Mouse (Mus musculus) heart, embryonic 11.5 days (tissue): ENCODE data around the gene Pex5. TPM values are rescaled to one million over a fixed set of nuclear protein-coding genes. Genes with fewer than 3 reads are reported as not detected.

Source experiments
- ATAC-seq: fragments of 200-750 bp; cut with Nextera tagmentation; replicated peaks from 2 replicates; pipeline ENCODE4 v1.8.0; 2017; ENCODE audit warnings: moderate library complexity; ENCODE audit not compliant: insufficient number of reproducible peaks, low FRiP score, low TSS enrichment
- H3K27ac ChIP-seq: fragments of 300-500 bp; sonication (generic); 2 replicates; pipeline ENCODE4 v1.5.1; 2014; ENCODE audit warnings: mild to moderate bottlenecking, low read depth, low read length
- H3K27me3 ChIP-seq: fragments of 300-500 bp; sonication (generic); 2 replicates; pipeline ENCODE4 v1.6.1; 2014; ENCODE audit warnings: mild to moderate bottlenecking, low read length, mixed read lengths; ENCODE audit not compliant: control insufficient read depth, insufficient read depth
- H3K36me3 ChIP-seq: fragments of 300-500 bp; sonication (generic); 2 replicates; pipeline ENCODE4 v1.6.1; 2014; ENCODE audit warnings: mild to moderate bottlenecking, low read length, moderate library complexity, mixed read lengths; ENCODE audit not compliant: control insufficient read depth, insufficient read depth
- H3K4me1 ChIP-seq: fragments of 300-500 bp; sonication (generic); 2 replicates; pipeline ENCODE4 v1.6.1; 2014; ENCODE audit warnings: low read length; ENCODE audit not compliant: control insufficient read depth, insufficient read depth
- H3K4me2 ChIP-seq: fragments of 300-500 bp; sonication (generic); 2 replicates; pipeline ENCODE4 v1.6.1; 2014; ENCODE audit warnings: mild to moderate bottlenecking, moderate library complexity
- H3K4me3 ChIP-seq: fragments of 300-500 bp; sonication (generic); 2 replicates; pipeline ENCODE4 v1.5.1; 2014; ENCODE audit warnings: low read depth, low read length
- H3K9ac ChIP-seq: fragments of 300-500 bp; sonication (generic); 2 replicates; pipeline ENCODE4 v1.6.1; 2014; ENCODE audit warnings: mild to moderate bottlenecking, low read depth, low read length, moderate library complexity
- H3K9me3 ChIP-seq: fragments of 300-500 bp; sonication (generic); replicated peaks from 2 replicates; pipeline ENCODE4 v1.6.1; 2016; ENCODE audit warnings: low read length; ENCODE audit not compliant: control insufficient read depth
- WGBS: fragments of 180-500 bp; shearing (Covaris S2); extraction: QIAGEN DNeasy Blood & Tissue Kit; methylation state at CpG from one replicate; pipeline ENCODE4 v1.1.7; 2014; ENCODE audit not compliant: insufficient replicate concordance; 5-methylcytosine and 5-hydroxymethylcytosine counted together
- polyA plus RNA-seq: library from polyadenylated mRNA; unstranded; fragments of >200 nt; fragmentation: Nextera tagmentation; extraction: Ambion mirVana; gene quantifications from 2 replicates; pipeline ENCODE4 v1.2.1, GENCODE M21; 2014

Pex5 gene
- polyA plus RNA-seq, 1 experiment from 2014 or later: 17.8 TPM

- no peak for ATAC-seq
- H3K36me3 ChIP-seq: no peaks in the 10 kb centered on the region
- H3K9ac ChIP-seq: no peak overlapping the region
- H3K9me3 ChIP-seq: no peaks in the 10 kb centered on the region
- WGBS: 52% methylated on average over 5 of the region's 5 CpGs
- H3K4me1 ChIP-seq: no peaks in the 10 kb centered on the region
- H3K4me3 ChIP-seq: no peak overlapping the region
- H3K27me3 ChIP-seq: no peaks in the 10 kb centered on the region
- H3K4me2 ChIP-seq: no peak overlapping the region
- H3K27ac ChIP-seq: no peak overlapping the region
Measured at GRCm38 (mm10) chr6:124364328-124364727, 50.5 kb downstream of the Pex5 start.

- no peaks in the 10 kb centered on the region for H3K4me1 ChIP-seq
- WGBS: 44% methylated on average over 6 of the region's 6 CpGs
- no peak overlapping the region for H3K27ac ChIP-seq
- H3K9ac ChIP-seq: no peak overlapping the region
- no peak overlapping the region for H3K4me2 ChIP-seq
- no peak overlapping the region for H3K4me3 ChIP-seq
- no peaks in the 10 kb centered on the region for H3K9me3 ChIP-seq
- H3K27me3 ChIP-seq: no peaks in the 10 kb centered on the region
- H3K36me3 ChIP-seq: no peaks in the 10 kb centered on the region
- ATAC-seq: no peak
Measured at GRCm38 (mm10) chr6:124360549-124360948, 54.3 kb downstream of the Pex5 start.

DNA sequence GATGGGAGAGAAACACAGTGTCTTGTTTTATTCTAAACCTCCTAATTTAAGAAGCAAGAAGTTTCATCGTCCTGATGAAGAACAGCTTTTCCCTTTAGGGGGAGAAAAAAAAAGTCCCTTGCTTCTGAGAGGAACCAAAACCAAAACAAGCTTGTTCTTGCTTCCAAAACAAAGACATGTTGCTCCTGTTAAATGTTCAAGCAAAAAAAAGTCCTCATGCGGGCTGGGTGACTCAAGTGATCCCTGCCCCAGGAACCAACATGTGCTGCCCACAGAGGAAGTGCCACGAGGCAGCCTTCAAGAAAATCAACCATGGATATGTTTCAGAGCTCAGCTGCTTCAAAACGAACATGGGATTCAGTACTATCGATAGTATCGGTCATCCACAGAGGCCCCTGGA lies 55.9 kb downstream of the Pex5 start:
- H3K27ac ChIP-seq: no peak overlapping the region
- H3K4me2 ChIP-seq: no peak overlapping the region
- H3K36me3 ChIP-seq: no peaks in the 10 kb centered on the region
- no peaks in the 10 kb centered on the region for H3K9me3 ChIP-seq
- no peaks in the 10 kb centered on the region for H3K27me3 ChIP-seq
- H3K9ac ChIP-seq: no peak overlapping the region
- no peaks in the 10 kb centered on the region for H3K4me1 ChIP-seq
- no peak overlapping the region for H3K4me3 ChIP-seq
- WGBS: 79% methylated on average over 6 of the region's 6 CpGs
- ATAC-seq: no peak

DNA sequence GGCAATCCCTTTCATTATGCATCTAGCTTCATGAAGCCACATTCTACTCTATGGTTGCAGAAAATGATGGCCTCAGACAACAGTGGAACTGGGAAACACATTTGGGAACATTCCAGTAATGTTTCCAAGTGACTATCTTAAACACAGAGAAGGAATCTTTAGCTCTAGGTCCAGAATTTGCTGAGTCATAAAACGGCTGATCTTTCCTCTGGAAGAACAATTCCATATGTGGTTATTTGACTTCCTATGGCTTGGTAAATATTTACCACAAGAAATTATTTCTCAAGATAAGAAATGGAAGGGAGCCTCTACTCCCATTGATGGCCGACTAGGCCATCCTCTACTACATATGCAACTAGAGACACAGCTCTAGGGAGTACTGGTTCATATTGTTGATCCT lies 61.6 kb downstream of the Pex5 start:
- H3K4me3 ChIP-seq: no peak overlapping the region
- H3K27ac ChIP-seq: no peak overlapping the region
- no peak overlapping the region for H3K4me2 ChIP-seq
- no peaks in the 10 kb centered on the region for H3K27me3 ChIP-seq
- no peaks in the 10 kb centered on the region for H3K4me1 ChIP-seq
- no peak overlapping the region for H3K9ac ChIP-seq
- no peaks in the 10 kb centered on the region for H3K36me3 ChIP-seq
- ATAC-seq: no peak
- no peaks in the 10 kb centered on the region for H3K9me3 ChIP-seq
- WGBS: 66% methylated on average over 2 of the region's 2 CpGs

Other genes with a start within 250 kb of the Pex5 start
- not detected in 2 replicates for gene Vmn2r27, start 183.2 kb downstream of the Pex5 start, polyA plus RNA-seq
- not detected in 2 replicates for gene Cd163, start 110.4 kb downstream of the Pex5 start, polyA plus RNA-seq
- gene Clstn3, start 49.7 kb upstream of the Pex5 start, polyA plus RNA-seq: 1.6 and 1.8 TPM in 2 replicates
- 0.16 and 0.35 TPM in 2 replicates for gene C1rl, start 78.0 kb upstream of the Pex5 start, polyA plus RNA-seq
- 0.09 and 0.21 TPM in 2 replicates for gene C1ra, start 97.3 kb upstream of the Pex5 start, polyA plus RNA-seq
- 0.26 TPM in 1 of 2 replicates, not detected in the other for gene C1s1, start 127.3 kb upstream of the Pex5 start, polyA plus RNA-seq
- gene C1rb, start 155.2 kb upstream of the Pex5 start, polyA plus RNA-seq: not detected in 2 replicates
- not detected in 2 replicates for gene C1s2, start 221.0 kb upstream of the Pex5 start, polyA plus RNA-seq
- 35.5 and 41.1 TPM in 2 replicates for gene Lpcat3, start 248.0 kb upstream of the Pex5 start, polyA plus RNA-seq